Mouse (Mus musculus): ENCODE measurements at regions not wholly inside any gene's neighbourhood (a gene's known extent, or its start where the extent isn't known, plus 50 kb on each side); places are given as distances from the start of the nearest gene placed in this dataset.

- 14% methylated on average over 8 of the region's 8 CpGs for WGBS
- H3K4me3 ChIP-seq (ENCODE audit: low read depth, low read length), result no peak overlapping the region
- peak; percentile 62 for DNase-seq (ENCODE audit: low spot score)
- no peaks in the 10 kb centered on the region for H3K36me3 ChIP-seq (ENCODE audit: control insufficient read depth, insufficient read depth, low read length)
- H3K9ac ChIP-seq (ENCODE audit: low read length), result peak overlapping the region; percentile 16; the same call in 1 of the 2 replicates
- H3K4me2 ChIP-seq (ENCODE audit: low read depth), result peak overlapping the region; percentile 10
- peak overlapping the region; percentile 47; the same call in 1 of the 2 replicates for H3K27ac ChIP-seq (ENCODE audit: low read depth, low read length)
- peak; percentile 53; the same call in 1 of the 2 replicates for ATAC-seq (ENCODE audit: insufficient read depth, low FRiP score, low TSS enrichment)
- peaks cover 8% of the 10 kb centered on the region for H3K4me1 ChIP-seq (ENCODE audit: control insufficient read depth, insufficient read depth, low read length)
- H3K9me3 ChIP-seq (ENCODE audit: control insufficient read depth, low read length), result no peaks in the 10 kb centered on the region
- no peaks in the 10 kb centered on the region for H3K27me3 ChIP-seq (ENCODE audit: control insufficient read depth, insufficient read depth, low read length)
Measured at GRCm38 (mm10) chr8:109012655-109013054, 481.2 kb upstream of the Pmfbp1 start.

GRCm38 (mm10) chr8:109013577-109013976, 480.2 kb upstream of the Pmfbp1 start:
- no peaks in the 10 kb centered on the region for H3K9me3 ChIP-seq (ENCODE audit: control insufficient read depth, low read length)
- H3K4me1 ChIP-seq (ENCODE audit: control insufficient read depth, insufficient read depth, low read length), result peaks cover 8% of the 10 kb centered on the region
- H3K27ac ChIP-seq (ENCODE audit: low read depth, low read length), result no peak overlapping the region
- no peak overlapping the region for H3K4me2 ChIP-seq (ENCODE audit: low read depth)
- no peak overlapping the region for H3K4me3 ChIP-seq (ENCODE audit: low read depth, low read length)
- H3K9ac ChIP-seq (ENCODE audit: low read length), result no peak overlapping the region
- H3K27me3 ChIP-seq (ENCODE audit: control insufficient read depth, insufficient read depth, low read length), result no peaks in the 10 kb centered on the region
- H3K36me3 ChIP-seq (ENCODE audit: control insufficient read depth, insufficient read depth, low read length), result no peaks in the 10 kb centered on the region
- no peak for DNase-seq (ENCODE audit: low spot score)
- no peak for ATAC-seq (ENCODE audit: insufficient read depth, low FRiP score, low TSS enrichment)
- 66% methylated on average over 7 of the region's 7 CpGs for WGBS

- peaks cover 8% of the 10 kb centered on the region for H3K4me1 ChIP-seq (ENCODE audit: control insufficient read depth, insufficient read depth, low read length)
- H3K9ac ChIP-seq (ENCODE audit: low read length), result no peak overlapping the region
- H3K27ac ChIP-seq (ENCODE audit: low read depth, low read length), result no peak overlapping the region
- no peaks in the 10 kb centered on the region for H3K36me3 ChIP-seq (ENCODE audit: control insufficient read depth, insufficient read depth, low read length)
- no peak overlapping the region for H3K4me2 ChIP-seq (ENCODE audit: low read depth)
- ATAC-seq (ENCODE audit: insufficient read depth, low FRiP score, low TSS enrichment), result no peak
- H3K9me3 ChIP-seq (ENCODE audit: control insufficient read depth, low read length), result no peaks in the 10 kb centered on the region
- H3K27me3 ChIP-seq (ENCODE audit: control insufficient read depth, insufficient read depth, low read length), result no peaks in the 10 kb centered on the region
- DNase-seq (ENCODE audit: low spot score), result peak; percentile 60
- H3K4me3 ChIP-seq (ENCODE audit: low read depth, low read length), result no peak overlapping the region
- WGBS, result 62% methylated on average over 7 of the region's 7 CpGs
Measured at GRCm38 (mm10) chr8:109014746-109015145, 479.1 kb upstream of the Pmfbp1 start.

GRCm38 (mm10) chr8:109019565-109019964, 474.3 kb upstream of the Pmfbp1 start:
- no peaks in the 10 kb centered on the region for H3K36me3 ChIP-seq (ENCODE audit: control insufficient read depth, insufficient read depth, low read length)
- H3K4me3 ChIP-seq (ENCODE audit: low read depth, low read length), result no peak overlapping the region
- no peak overlapping the region for H3K9ac ChIP-seq (ENCODE audit: low read length)
- H3K4me1 ChIP-seq (ENCODE audit: control insufficient read depth, insufficient read depth, low read length), result no peaks in the 10 kb centered on the region
- ATAC-seq (ENCODE audit: insufficient read depth, low FRiP score, low TSS enrichment), result no peak
- no peak for DNase-seq (ENCODE audit: low spot score)
- no peaks in the 10 kb centered on the region for H3K9me3 ChIP-seq (ENCODE audit: control insufficient read depth, low read length)
- H3K27me3 ChIP-seq (ENCODE audit: control insufficient read depth, insufficient read depth, low read length), result no peaks in the 10 kb centered on the region
- WGBS, result 88% methylated on average over 7 of the region's 7 CpGs
- H3K27ac ChIP-seq (ENCODE audit: low read depth, low read length), result no peak overlapping the region
- H3K4me2 ChIP-seq (ENCODE audit: low read depth), result no peak overlapping the region

- H3K9me3 ChIP-seq (ENCODE audit: control insufficient read depth, low read length), result no peaks in the 10 kb centered on the region
- no peaks in the 10 kb centered on the region for H3K36me3 ChIP-seq (ENCODE audit: control insufficient read depth, insufficient read depth, low read length)
- 97% methylated on average over 4 of the region's 4 CpGs for WGBS
- H3K4me1 ChIP-seq (ENCODE audit: control insufficient read depth, insufficient read depth, low read length), result no peaks in the 10 kb centered on the region
- no peak overlapping the region for H3K9ac ChIP-seq (ENCODE audit: low read length)
- DNase-seq (ENCODE audit: low spot score), result no peak
- no peak overlapping the region for H3K4me2 ChIP-seq (ENCODE audit: low read depth)
- no peaks in the 10 kb centered on the region for H3K27me3 ChIP-seq (ENCODE audit: control insufficient read depth, insufficient read depth, low read length)
- no peak overlapping the region for H3K4me3 ChIP-seq (ENCODE audit: low read depth, low read length)
- H3K27ac ChIP-seq (ENCODE audit: low read depth, low read length), result no peak overlapping the region
- ATAC-seq (ENCODE audit: insufficient read depth, low FRiP score, low TSS enrichment), result no peak
Measured at GRCm38 (mm10) chr8:109020102-109020501, 473.7 kb upstream of the Pmfbp1 start.

GRCm38 (mm10) chr8:109027923-109028322, 465.9 kb upstream of the Pmfbp1 start:
- Histone ChIP-seq H3K4me3 (ENCODE audit: low read depth, low read length) (no peak overlapping the region), H3K27me3 (ENCODE audit: control insufficient read depth, insufficient read depth, low read length) (no peaks in the 10 kb centered on the region), H3K27ac (ENCODE audit: low read depth, low read length) (no peak overlapping the region), H3K9ac (ENCODE audit: low read length) (no peak overlapping the region), H3K4me1 (ENCODE audit: control insufficient read depth, insufficient read depth, low read length) (no peaks in the 10 kb centered on the region), H3K9me3 (ENCODE audit: control insufficient read depth, low read length) (no peaks in the 10 kb centered on the region), H3K36me3 (ENCODE audit: control insufficient read depth, insufficient read depth, low read length) (no peaks in the 10 kb centered on the region), H3K4me2 (ENCODE audit: low read depth) (no peak overlapping the region)
- no peak for DNase-seq (ENCODE audit: low spot score)
- 90% methylated on average over 8 of the region's 8 CpGs for WGBS
- no peak for ATAC-seq (ENCODE audit: insufficient read depth, low FRiP score, low TSS enrichment)

GRCm38 (mm10) chr8:109053608-109054007, 440.2 kb upstream of the Pmfbp1 start:
- DNase-seq (ENCODE audit: low spot score) (no peak), ATAC-seq (ENCODE audit: insufficient read depth, low FRiP score, low TSS enrichment) (no peak)
- no peaks in the 10 kb centered on the region for H3K27me3 ChIP-seq (ENCODE audit: control insufficient read depth, insufficient read depth, low read length)
- H3K4me1 ChIP-seq (ENCODE audit: control insufficient read depth, insufficient read depth, low read length), result no peaks in the 10 kb centered on the region
- H3K4me3 ChIP-seq (ENCODE audit: low read depth, low read length), result no peak overlapping the region
- H3K36me3 ChIP-seq (ENCODE audit: control insufficient read depth, insufficient read depth, low read length), result no peaks in the 10 kb centered on the region
- H3K9me3 ChIP-seq (ENCODE audit: control insufficient read depth, low read length), result peaks cover 5% of the 10 kb centered on the region; the same call in 1 of the 2 replicates
- H3K27ac ChIP-seq (ENCODE audit: low read depth, low read length), result no peak overlapping the region
- WGBS, result 86% methylated on average over 4 of the region's 4 CpGs
- no peak overlapping the region for H3K4me2 ChIP-seq (ENCODE audit: low read depth)
- no peak overlapping the region for H3K9ac ChIP-seq (ENCODE audit: low read length)

- Histone ChIP-seq H3K9ac (ENCODE audit: low read length) (no peak overlapping the region), H3K36me3 (ENCODE audit: control insufficient read depth, insufficient read depth, low read length) (no peaks in the 10 kb centered on the region), H3K9me3 (ENCODE audit: control insufficient read depth, low read length) (no peaks in the 10 kb centered on the region), H3K27me3 (ENCODE audit: control insufficient read depth, insufficient read depth, low read length) (no peaks in the 10 kb centered on the region), H3K4me2 (ENCODE audit: low read depth) (no peak overlapping the region), H3K27ac (ENCODE audit: low read depth, low read length) (no peak overlapping the region), H3K4me1 (ENCODE audit: control insufficient read depth, insufficient read depth, low read length) (no peaks in the 10 kb centered on the region), H3K4me3 (ENCODE audit: low read depth, low read length) (no peak overlapping the region)
- ATAC-seq (ENCODE audit: insufficient read depth, low FRiP score, low TSS enrichment) (no peak), DNase-seq (ENCODE audit: low spot score) (no peak)
- WGBS, result 87% methylated on average over 5 of the region's 5 CpGs
Measured at GRCm38 (mm10) chr8:109059152-109059551, 434.7 kb upstream of the Pmfbp1 start.

- Histone ChIP-seq H3K9me3 (ENCODE audit: control insufficient read depth, low read length) (no peaks in the 10 kb centered on the region), H3K4me1 (ENCODE audit: control insufficient read depth, insufficient read depth, low read length) (no peaks in the 10 kb centered on the region), H3K27me3 (ENCODE audit: control insufficient read depth, insufficient read depth, low read length) (no peaks in the 10 kb centered on the region), H3K4me2 (ENCODE audit: low read depth) (no peak overlapping the region), H3K9ac (ENCODE audit: low read length) (no peak overlapping the region), H3K4me3 (ENCODE audit: low read depth, low read length) (no peak overlapping the region), H3K36me3 (ENCODE audit: control insufficient read depth, insufficient read depth, low read length) (no peaks in the 10 kb centered on the region), H3K27ac (ENCODE audit: low read depth, low read length) (no peak overlapping the region)
- no peak for ATAC-seq (ENCODE audit: insufficient read depth, low FRiP score, low TSS enrichment)
- no peak for DNase-seq (ENCODE audit: low spot score)
Measured at GRCm38 (mm10) chr8:109062376-109062775, 431.5 kb upstream of the Pmfbp1 start.
